Mouse (Mus musculus): ENCODE results near the gene Etnppl. TPM values are rescaled to one million over a fixed set of nuclear protein-coding genes. Genes with fewer than 3 reads are reported as not detected.

Etnppl gene
- not detected in 2 replicates for polyA plus RNA-seq (2014; fragmentation: Nextera tagmentation; extraction: Ambion mirVana)

DNA sequence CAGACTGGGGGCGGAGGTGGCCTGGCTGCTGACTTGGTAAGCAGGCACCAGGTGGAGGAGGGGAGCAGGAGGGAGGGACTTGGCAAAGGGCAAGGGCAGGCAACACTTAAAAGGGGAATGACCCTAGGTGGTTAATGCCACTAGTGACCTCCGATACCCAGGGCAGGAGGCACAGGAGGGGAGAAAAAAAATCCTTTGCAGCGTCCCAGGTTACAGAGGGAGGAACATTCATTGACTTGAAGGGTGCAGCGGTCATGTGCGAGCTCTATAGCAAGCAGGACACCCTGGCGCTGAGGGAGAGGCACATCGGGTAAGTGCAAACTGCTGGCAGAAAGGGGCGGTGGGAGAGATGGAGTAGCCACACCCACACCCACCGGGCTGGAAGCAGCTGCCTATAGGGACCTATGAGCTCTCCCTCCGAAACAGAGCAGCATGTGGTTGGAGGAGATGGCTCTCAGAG, at the start of gene Etnppl:
Gene Etnppl (plus strand): TSS at position 10 of the 460 bp plus-strand sequence.
- 4% methylated on average over 10 of the region's 10 CpGs for WGBS
- H3K9ac ChIP-seq (replicated peaks; ENCODE audit: low read depth, low read length), result no peak within 1 kb of the TSS
- ATAC-seq (ENCODE audit: low read depth), result no peak

DNA sequence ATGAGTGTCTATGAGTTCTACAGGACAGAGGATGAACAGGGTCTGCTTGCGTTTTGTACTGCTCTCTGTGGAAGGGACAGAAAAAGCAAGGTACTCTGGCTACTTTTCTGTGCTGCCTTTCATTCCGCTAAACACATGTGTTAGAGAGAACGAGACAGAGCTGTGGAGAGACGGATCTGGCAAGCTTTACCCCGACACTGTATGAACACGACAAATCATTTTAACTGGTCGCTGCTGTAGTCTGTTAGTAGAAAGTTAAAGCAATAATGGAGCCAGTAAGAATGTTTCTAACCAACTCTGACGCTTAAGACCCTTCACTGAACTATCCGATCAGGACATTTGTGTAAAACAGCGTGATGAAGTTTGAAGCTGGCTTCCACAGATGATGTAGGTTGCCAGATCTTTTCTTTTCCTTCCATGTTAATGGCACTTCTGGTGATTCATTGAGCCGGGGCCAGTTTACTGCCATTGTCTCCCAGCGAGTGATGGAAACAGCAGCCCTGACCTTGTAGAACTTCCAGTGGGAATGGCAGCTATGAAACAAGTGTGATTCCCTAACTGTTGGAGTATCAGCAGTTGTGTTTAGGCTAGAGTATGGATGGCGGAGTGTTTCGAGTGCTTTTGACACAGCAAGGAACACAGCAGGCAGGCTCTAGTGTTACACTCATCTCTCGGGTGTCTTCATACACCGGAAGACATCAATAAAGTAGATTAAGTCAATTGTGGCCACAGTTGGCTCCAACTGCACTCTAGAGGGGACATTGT, 48.7 kb upstream of the Etnppl start:
- Histone ChIP-seq H3K9me3 (ENCODE audit: control insufficient read depth, low read length) (no peaks in the 10 kb centered on the region), H3K4me1 (ENCODE audit: control insufficient read depth, insufficient read depth, low read length) (no peaks in the 10 kb centered on the region), H3K27ac (ENCODE audit: low read depth, low read length) (no peak overlapping the region), H3K27me3 (ENCODE audit: control insufficient read depth, insufficient read depth, low read length) (no peaks in the 10 kb centered on the region), H3K36me3 (ENCODE audit: control insufficient read depth, insufficient read depth, low read length) (no peaks in the 10 kb centered on the region), H3K9ac (replicated peaks; ENCODE audit: low read depth, low read length) (no peak overlapping the region), H3K4me3 (ENCODE audit: low read depth, low read length) (no peak overlapping the region), H3K4me2 (ENCODE audit: low read depth, low read length) (no peak overlapping the region)
- no peak for ATAC-seq (ENCODE audit: low read depth)
- WGBS, result 56% methylated on average over 16 of the region's 16 CpGs

More for the DNA sequence above, at the start of gene Etnppl:
- Histone ChIP-seq H3K4me1 (ENCODE audit: control insufficient read depth, insufficient read depth, low read length) (no peaks in the 10 kb centered on the region), H3K27ac (ENCODE audit: low read depth, low read length) (no peak within 1 kb of the TSS), H3K27me3 (ENCODE audit: control insufficient read depth, insufficient read depth, low read length) (no peaks in the 10 kb centered on the region), H3K4me2 (ENCODE audit: low read depth, low read length) (peak within 1 kb of the TSS; percentile 20; the same call in 1 of the 2 replicates), H3K36me3 (ENCODE audit: control insufficient read depth, insufficient read depth, low read length) (no peaks in the 10 kb centered on the region), H3K9me3 (ENCODE audit: control insufficient read depth, low read length) (no peaks in the 10 kb centered on the region), H3K4me3 (ENCODE audit: low read depth, low read length) (no peak within 1 kb of the TSS)

DNA sequence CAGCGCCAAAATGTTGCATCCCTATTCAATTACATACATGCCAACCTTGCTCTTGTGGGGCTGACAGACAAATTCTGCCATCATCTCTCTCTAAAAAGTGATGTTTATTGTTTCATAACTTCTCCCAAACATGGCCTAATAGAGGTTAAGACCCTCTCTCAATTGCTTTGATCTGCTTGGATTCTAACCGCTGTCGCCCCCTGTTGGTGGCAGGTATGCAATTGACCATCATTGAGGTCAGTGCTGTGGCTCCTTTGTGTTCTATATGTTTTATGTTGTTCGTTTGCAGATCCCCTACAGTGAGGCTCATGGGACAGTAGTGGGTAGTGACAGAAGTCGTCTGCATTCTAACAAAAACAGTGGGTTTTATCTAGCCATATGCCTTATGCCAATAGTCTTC, 44.0 kb upstream of the Etnppl start:
- Histone ChIP-seq H3K4me3 (ENCODE audit: low read depth, low read length) (no peak overlapping the region), H3K36me3 (ENCODE audit: control insufficient read depth, insufficient read depth, low read length) (no peaks in the 10 kb centered on the region), H3K9ac (replicated peaks; ENCODE audit: low read depth, low read length) (no peak overlapping the region), H3K9me3 (ENCODE audit: control insufficient read depth, low read length) (no peaks in the 10 kb centered on the region), H3K4me2 (ENCODE audit: low read depth, low read length) (no peak overlapping the region), H3K4me1 (ENCODE audit: control insufficient read depth, insufficient read depth, low read length) (no peaks in the 10 kb centered on the region), H3K27me3 (ENCODE audit: control insufficient read depth, insufficient read depth, low read length) (no peaks in the 10 kb centered on the region), H3K27ac (ENCODE audit: low read depth, low read length) (no peak overlapping the region)
- ATAC-seq (ENCODE audit: low read depth), result no peak
- 68% methylated on average over 5 of the region's 5 CpGs for WGBS

DNA sequence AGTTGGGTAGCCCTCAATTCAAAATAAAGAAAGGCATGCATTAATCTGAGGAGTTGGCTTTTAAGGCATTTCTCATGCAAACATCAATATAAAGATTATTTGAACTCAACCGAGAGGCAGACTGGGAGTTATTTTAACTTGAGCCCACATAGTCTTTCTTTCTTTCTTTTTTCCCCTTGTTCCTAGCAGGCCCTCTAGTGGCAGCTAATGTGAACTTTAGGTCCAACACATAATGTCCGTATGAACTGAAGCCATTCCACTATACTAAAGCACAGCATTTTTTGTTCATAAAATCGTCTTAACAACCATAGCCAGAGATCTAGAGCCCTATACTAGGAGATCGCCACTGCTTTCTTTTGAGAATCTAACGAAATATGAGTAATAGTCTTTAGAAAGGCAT, 42.6 kb upstream of the Etnppl start:
- Histone ChIP-seq H3K9ac (replicated peaks; ENCODE audit: low read depth, low read length) (no peak overlapping the region), H3K27me3 (ENCODE audit: control insufficient read depth, insufficient read depth, low read length) (no peaks in the 10 kb centered on the region), H3K4me1 (ENCODE audit: control insufficient read depth, insufficient read depth, low read length) (no peaks in the 10 kb centered on the region), H3K4me3 (ENCODE audit: low read depth, low read length) (no peak overlapping the region), H3K27ac (ENCODE audit: low read depth, low read length) (no peak overlapping the region), H3K36me3 (ENCODE audit: control insufficient read depth, insufficient read depth, low read length) (no peaks in the 10 kb centered on the region), H3K9me3 (ENCODE audit: control insufficient read depth, low read length) (no peaks in the 10 kb centered on the region), H3K4me2 (ENCODE audit: low read depth, low read length) (no peak overlapping the region)
- no peak for ATAC-seq (ENCODE audit: low read depth)
- WGBS, result 25% methylated on average over 5 of the region's 5 CpGs

DNA sequence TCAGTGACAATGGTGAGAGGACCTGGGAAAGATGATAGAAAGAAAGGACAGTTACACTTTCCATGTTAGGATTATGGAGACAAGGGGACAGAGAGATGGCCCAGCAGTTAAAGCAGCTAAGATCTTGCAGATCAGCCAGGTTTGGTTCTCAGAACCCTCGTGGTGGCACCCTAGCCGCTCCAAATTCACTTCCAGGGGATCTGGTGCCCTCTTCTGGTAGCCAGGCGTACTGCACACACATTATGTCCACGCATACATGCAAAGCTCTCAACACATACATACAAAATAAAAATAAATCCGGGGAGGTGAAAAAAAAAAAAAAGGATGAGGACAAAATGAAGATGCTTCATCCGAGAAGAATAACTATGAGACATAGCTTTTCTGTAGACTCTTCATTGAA, 40.6 kb upstream of the Etnppl start:
- no peak overlapping the region for H3K4me2 ChIP-seq (ENCODE audit: low read depth, low read length)
- no peaks in the 10 kb centered on the region for H3K9me3 ChIP-seq (ENCODE audit: control insufficient read depth, low read length)
- ATAC-seq (ENCODE audit: low read depth), result no peak
- no peak overlapping the region for H3K9ac ChIP-seq (replicated peaks; ENCODE audit: low read depth, low read length)
- H3K36me3 ChIP-seq (ENCODE audit: control insufficient read depth, insufficient read depth, low read length), result no peaks in the 10 kb centered on the region
- H3K27ac ChIP-seq (ENCODE audit: low read depth, low read length), result no peak overlapping the region
- no peak overlapping the region for H3K4me3 ChIP-seq (ENCODE audit: low read depth, low read length)
- 67% methylated on average over 6 of the region's 6 CpGs for WGBS
- H3K27me3 ChIP-seq (ENCODE audit: control insufficient read depth, insufficient read depth, low read length), result no peaks in the 10 kb centered on the region
- no peaks in the 10 kb centered on the region for H3K4me1 ChIP-seq (ENCODE audit: control insufficient read depth, insufficient read depth, low read length)

DNA sequence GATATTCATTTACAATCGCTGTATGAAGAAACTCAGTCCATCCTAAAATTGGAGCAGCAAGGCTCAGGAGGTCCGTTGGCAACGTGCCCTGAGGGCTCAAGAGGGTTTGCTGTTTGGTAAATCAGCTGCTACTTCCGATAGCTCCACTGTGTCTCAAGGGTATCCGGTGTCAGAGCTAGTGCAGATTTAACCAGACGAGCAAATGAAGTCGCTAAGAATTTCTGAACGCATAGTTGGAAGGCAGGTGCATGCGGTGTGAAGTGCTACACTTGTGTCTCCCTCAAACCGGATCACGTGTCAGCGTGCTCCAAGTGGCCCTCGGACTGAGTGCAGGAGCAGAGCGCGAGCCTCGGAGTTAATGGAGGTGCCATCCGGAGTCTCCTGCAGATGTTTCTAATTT, 37.7 kb upstream of the Etnppl start:
- Histone ChIP-seq H3K9ac (replicated peaks; ENCODE audit: low read depth, low read length) (no peak overlapping the region), H3K4me2 (ENCODE audit: low read depth, low read length) (no peak overlapping the region), H3K27me3 (ENCODE audit: control insufficient read depth, insufficient read depth, low read length) (no peaks in the 10 kb centered on the region), H3K36me3 (ENCODE audit: control insufficient read depth, insufficient read depth, low read length) (no peaks in the 10 kb centered on the region), H3K4me1 (ENCODE audit: control insufficient read depth, insufficient read depth, low read length) (no peaks in the 10 kb centered on the region), H3K27ac (ENCODE audit: low read depth, low read length) (no peak overlapping the region), H3K4me3 (ENCODE audit: low read depth, low read length) (no peak overlapping the region), H3K9me3 (ENCODE audit: control insufficient read depth, low read length) (no peaks in the 10 kb centered on the region)
- no peak for ATAC-seq (ENCODE audit: low read depth)
- WGBS, result 70% methylated on average over 17 of the region's 17 CpGs

DNA sequence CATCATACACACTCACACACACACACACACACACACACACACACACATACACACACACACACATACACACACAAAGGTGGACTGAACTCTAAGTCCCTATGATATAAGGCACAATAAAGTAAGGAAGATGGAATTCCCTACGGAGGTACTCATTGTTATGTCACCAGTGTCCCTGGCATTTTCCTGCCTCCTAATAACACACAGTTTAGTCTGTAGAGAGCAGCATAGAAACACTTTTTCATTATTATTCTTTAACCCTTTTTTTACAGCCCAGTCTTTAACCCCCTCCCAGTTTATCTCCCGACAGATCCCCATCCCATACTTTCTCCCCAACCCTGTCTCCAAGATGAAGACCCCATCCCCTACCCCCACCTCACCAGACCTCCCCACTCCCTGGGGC, 35.7 kb upstream of the Etnppl start:
- no peak overlapping the region for H3K4me3 ChIP-seq (ENCODE audit: low read depth, low read length)
- no peaks in the 10 kb centered on the region for H3K4me1 ChIP-seq (ENCODE audit: control insufficient read depth, insufficient read depth, low read length)
- WGBS, result 68% methylated on average over 2 of the region's 2 CpGs
- no peaks in the 10 kb centered on the region for H3K9me3 ChIP-seq (ENCODE audit: control insufficient read depth, low read length)
- H3K36me3 ChIP-seq (ENCODE audit: control insufficient read depth, insufficient read depth, low read length), result no peaks in the 10 kb centered on the region
- H3K4me2 ChIP-seq (ENCODE audit: low read depth, low read length), result no peak overlapping the region
- H3K27me3 ChIP-seq (ENCODE audit: control insufficient read depth, insufficient read depth, low read length), result no peaks in the 10 kb centered on the region
- H3K9ac ChIP-seq (replicated peaks; ENCODE audit: low read depth, low read length), result no peak overlapping the region
- no peak for ATAC-seq (ENCODE audit: low read depth)
- H3K27ac ChIP-seq (ENCODE audit: low read depth, low read length), result no peak overlapping the region

DNA sequence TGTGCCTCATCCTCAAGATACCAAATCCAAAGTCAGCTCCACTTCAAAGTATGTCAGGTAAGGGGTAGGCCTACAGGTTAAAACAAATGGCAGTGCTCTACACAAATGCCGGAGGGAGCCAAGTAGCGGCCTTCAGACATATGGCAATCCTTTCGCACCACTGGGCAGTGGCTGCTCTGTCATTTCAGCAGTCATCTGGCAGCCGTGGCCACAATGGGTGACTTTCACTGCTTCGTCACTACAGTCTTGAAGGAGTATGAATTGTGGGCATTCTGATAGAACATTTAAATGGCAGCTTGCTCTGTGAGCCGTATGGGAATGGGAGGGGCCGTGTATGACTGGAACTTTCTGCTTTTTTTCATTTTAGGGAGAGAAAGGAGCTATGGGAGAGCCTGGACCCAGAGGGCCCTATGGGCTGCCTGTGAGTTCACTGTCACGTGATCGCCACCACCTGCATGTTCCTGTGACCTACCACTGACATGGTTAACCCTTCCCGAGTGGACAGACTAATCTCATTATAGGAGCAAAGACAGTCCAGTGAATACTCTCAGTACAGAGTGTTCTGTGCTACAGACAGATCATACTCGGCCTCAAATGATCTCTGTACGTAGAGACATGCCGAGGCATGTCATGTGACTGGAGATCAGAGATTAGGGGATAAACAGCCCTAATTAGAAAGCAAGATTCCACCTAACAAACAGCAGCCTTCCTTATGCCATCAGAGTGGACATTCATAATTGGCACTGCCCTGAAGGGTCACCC, 34.2 kb upstream of the Etnppl start:
- H3K27me3 ChIP-seq (ENCODE audit: control insufficient read depth, insufficient read depth, low read length), result no peaks in the 10 kb centered on the region
- no peak overlapping the region for H3K4me3 ChIP-seq (ENCODE audit: low read depth, low read length)
- H3K36me3 ChIP-seq (ENCODE audit: control insufficient read depth, insufficient read depth, low read length), result no peaks in the 10 kb centered on the region
- H3K27ac ChIP-seq (ENCODE audit: low read depth, low read length), result no peak overlapping the region
- ATAC-seq (ENCODE audit: low read depth), result no peak
- 83% methylated on average over 13 of the region's 13 CpGs for WGBS
- no peaks in the 10 kb centered on the region for H3K4me1 ChIP-seq (ENCODE audit: control insufficient read depth, insufficient read depth, low read length)
- no peak overlapping the region for H3K9ac ChIP-seq (replicated peaks; ENCODE audit: low read depth, low read length)
- no peak overlapping the region for H3K4me2 ChIP-seq (ENCODE audit: low read depth, low read length)
- H3K9me3 ChIP-seq (ENCODE audit: control insufficient read depth, low read length), result no peaks in the 10 kb centered on the region

DNA sequence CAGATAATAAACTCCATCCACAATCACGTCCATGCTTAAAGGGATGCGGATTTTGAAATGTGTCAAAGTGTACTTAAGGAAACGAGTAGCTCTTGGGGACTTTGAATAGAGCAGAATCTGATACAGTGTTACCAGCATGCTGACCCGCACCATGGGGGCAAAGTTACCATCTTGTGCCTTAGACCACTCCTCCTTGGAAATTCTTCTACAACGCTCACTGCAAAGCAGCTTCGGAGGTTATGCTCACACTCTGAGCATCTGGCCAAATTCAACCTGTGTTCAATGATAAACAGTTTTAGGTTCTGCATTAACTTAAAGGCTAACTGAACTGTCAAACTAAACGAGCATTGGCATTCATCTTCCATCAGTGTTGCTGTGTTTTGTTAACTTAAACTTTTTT, 33.2 kb upstream of the Etnppl start:
- Histone ChIP-seq H3K4me2 (ENCODE audit: low read depth, low read length) (no peak overlapping the region), H3K27ac (ENCODE audit: low read depth, low read length) (no peak overlapping the region)
- WGBS, result 84% methylated on average over 7 of the region's 7 CpGs

More for the DNA sequence above, 33.2 kb upstream of the Etnppl start:
- no peak overlapping the region for H3K9ac ChIP-seq (replicated peaks; ENCODE audit: low read depth, low read length)
- H3K36me3 ChIP-seq (ENCODE audit: control insufficient read depth, insufficient read depth, low read length), result no peaks in the 10 kb centered on the region
- no peaks in the 10 kb centered on the region for H3K27me3 ChIP-seq (ENCODE audit: control insufficient read depth, insufficient read depth, low read length)
- H3K9me3 ChIP-seq (ENCODE audit: control insufficient read depth, low read length), result no peaks in the 10 kb centered on the region
- no peaks in the 10 kb centered on the region for H3K4me1 ChIP-seq (ENCODE audit: control insufficient read depth, insufficient read depth, low read length)
- no peak overlapping the region for H3K4me3 ChIP-seq (ENCODE audit: low read depth, low read length)
- no peak for ATAC-seq (ENCODE audit: low read depth)
